11 mouse cellular contexts compared by ENCODE assay signal in genomic region chr9:87633863-87634630, GRCm38 (mm10).
DNase-seq lines count a peak whose midpoint lies in the region; ATAC-seq and TF ChIP-seq lines count a peak whose summit lies in the region.
"Had no signal": no experiment of that assay in that cellular context is flagged by ENCODE, and none has a peak within 500 bp of the region (broad histone marks: within the 10 kb centered on the region; RNA-seq: fewer than 3 reads in every experiment).

No protein-coding gene starts in this region.

- TF ChIP-seq CTCF in left cerebral cortex, adult 2 months (IDR thresholded peaks at IDR 0.05), result no peak

- DNase-seq in frontal cortex, postnatal 25 days (ENCODE audit: low spot score in 2 of 2), result no peak
- DNase-seq in left cerebral cortex, postnatal 14 days (ENCODE audit: low spot score in 2 of 2), result peak; percentile 4 to 38
- no peak for DNase-seq in left cerebral cortex, adult 2 months (ENCODE audit: extremely low spot score in 1 of 2, low spot score in 2 of 2)
- DNase-seq in brain, embryonic 18.5 days (ENCODE audit: low read depth, low spot score), result peak; percentile 39
- peak; percentile 3 for DNase-seq in lung, postnatal 25 days (ENCODE audit: low spot score)
- no peak for DNase-seq in thymus, postnatal 0 days (ENCODE audit: low spot score)
- no peak for DNase-seq in spleen, postnatal 14 days (ENCODE audit: low spot score in 2 of 2)
- DNase-seq: cerebellum, postnatal 36 days; kidney, adult 18-20 months; thymus, postnatal 4 days had no signal

- intact Hi-C loops in left cerebral cortex, postnatal 14 days (cut with DNase I), result no loop called here
- intact Hi-C loops in left cerebral cortex, adult 2 months (cut with DNase I), result no loop called here

- peak; percentile 52; the same call in 1 of the 2 replicates for ATAC-seq in frontal cortex, adult (ENCODE audit: low TSS enrichment)

- no peak overlapping the region for H3K27ac ChIP-seq in left cerebral cortex, adult 2 months

- no peak overlapping the region for H3K4me3 ChIP-seq in left cerebral cortex, adult 2 months

Comparison
In these comparisons a context has a peak if more than half of its experiments do, and no peak if none do; other contexts are left out.
1. DNase-seq: peak in left cerebral cortex, postnatal 14 days (2 of 2), brain, embryonic 18.5 days (single experiment) and lung, postnatal 25 days (single experiment); none in frontal cortex, postnatal 25 days (0 of 2), left cerebral cortex, adult 2 months (0 of 2), thymus, postnatal 0 days (single experiment) and spleen, postnatal 14 days (0 of 2).